Mouse (Mus musculus): ENCODE results near the gene Atg4d.

DNA sequence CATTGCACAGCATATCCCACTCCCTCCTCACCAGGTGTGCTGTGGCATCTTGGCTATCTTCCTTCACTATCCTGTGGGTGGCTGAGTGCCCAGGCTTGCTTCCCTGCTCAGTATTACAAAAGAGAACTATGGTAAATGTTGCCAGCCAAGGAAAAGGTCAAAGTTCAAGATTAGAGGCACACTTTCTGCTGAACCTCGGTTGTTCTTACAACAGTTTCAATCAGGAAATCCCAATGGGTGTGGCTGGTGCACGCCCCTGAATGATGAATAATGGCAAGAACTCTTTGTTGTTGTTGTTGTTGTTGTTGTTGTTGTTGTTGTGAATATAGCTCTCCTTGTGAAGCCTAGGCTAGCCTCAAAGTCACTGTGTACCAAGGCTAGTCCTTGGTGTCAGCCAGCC is 3.3 kb upstream of the Atg4d start:
- no peak for TF ChIP-seq POLR2A (IDR thresholded peaks at IDR 0.05; ENCODE audit: insufficient read length, low read depth)
- TF ChIP-seq E2F4 (IDR thresholded peaks at IDR 0.05; ENCODE audit: insufficient read depth), result no peak
- TF ChIP-seq TCF12 (IDR thresholded peaks at IDR 0.05; ENCODE audit: insufficient read depth, poor library complexity, severe bottlenecking), result no peak

Measured in myocyte (in vitro differentiated cells).